Mouse (Mus musculus) stomach, postnatal 0 days (tissue): ENCODE measurements at regions not wholly inside any gene's neighbourhood (a gene's known extent, or its start where the extent isn't known, plus 50 kb on each side); places are given as distances from the start of the nearest gene placed in this dataset.

ENCODE experiments used
- CTCF ChIP-seq: IDR thresholded peaks from 2 replicates; pipeline ENCODE4 v1.5.1; 2016; ENCODE audit warnings: antibody characterized with exemption, low read depth, mild to moderate bottlenecking, moderate library complexity
- EP300 ChIP-seq: optimal IDR thresholded peaks from 2 replicates; pipeline ENCODE3; 2016; ENCODE audit warnings: antibody characterized with exemption

DNA sequence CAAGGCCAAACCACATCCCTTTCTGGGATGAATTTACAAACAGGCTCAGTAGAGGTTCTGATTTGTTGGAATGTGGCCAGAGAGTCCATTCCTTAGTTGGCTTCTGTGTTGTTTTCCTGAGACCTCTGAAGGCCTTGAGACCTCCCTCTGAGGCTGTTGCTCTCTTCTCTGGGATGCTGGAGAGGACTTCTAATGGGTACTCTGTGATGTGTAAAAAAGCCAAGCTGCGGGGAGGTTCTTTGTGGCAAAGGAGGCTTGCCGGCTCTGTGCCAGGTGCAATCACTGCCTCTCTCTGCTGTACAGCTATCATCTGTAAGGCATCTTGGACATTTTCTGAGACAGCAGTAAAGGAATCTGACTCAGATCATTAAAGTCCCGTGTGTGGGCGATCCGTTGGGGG is 192.3 kb downstream of the Gm5447 start:
- no peak for TF ChIP-seq CTCF
- TF ChIP-seq EP300: no peak
